Mouse (Mus musculus) MEL (cell line): ENCODE data around the gene Ikzf1.

Experiments
- CTCF ChIP-seq, 3 experiments: IDR thresholded peaks in 2 of 3; conservative IDR thresholded peaks in 1 of 3; 2 replicates each; pipeline ENCODE4 v1.5.1; 2011 to 2012; ENCODE audit warnings: low read length in 3 of 3, low read depth in 2 of 3, mild to moderate bottlenecking in 2 of 3, improper control_type of control experiment in 1 of 3, inconsistent platforms in 1 of 3, mixed read lengths in 1 of 3, moderate library complexity in 1 of 3; ENCODE audit not compliant: control insufficient read depth in 1 of 3, insufficient read depth in 1 of 3, poor library complexity in 1 of 3, severe bottlenecking in 1 of 3
- ELF1 ChIP-seq: IDR thresholded peaks from 2 replicates; pipeline ENCODE4 v1.6.1; 2014; ENCODE audit warnings: low read depth, mild to moderate bottlenecking, inconsistent platforms, low read length, improper control_type of control experiment, moderate library complexity
- ETS1 ChIP-seq: IDR thresholded peaks from 2 replicates; pipeline ENCODE4 v1.6.1; 2012; ENCODE audit warnings: low read depth, mild to moderate bottlenecking, inconsistent platforms, low read length, improper control_type of control experiment, moderate library complexity
- GATA1 ChIP-seq: IDR thresholded peaks from 2 replicates; pipeline ENCODE4 v1.6.1; 2011; ENCODE audit warnings: low read depth, low read length, improper control_type of control experiment
- POLR2A ChIP-seq, 2 experiments: IDR thresholded peaks; 2 replicates each; pipeline ENCODE4 v1.6.1; 2011 to 2012; ENCODE audit warnings: low read length in 2 of 2, mild to moderate bottlenecking in 2 of 2, control low read depth in 1 of 2, improper control_type of control experiment in 1 of 2, low read depth in 1 of 2, moderate library complexity in 1 of 2; ENCODE audit not compliant: control insufficient read depth in 1 of 2, insufficient read depth in 1 of 2, poor library complexity in 1 of 2
- RAD21 ChIP-seq: IDR thresholded peaks from 2 replicates; pipeline ENCODE4 v1.6.1; 2011; ENCODE audit warnings: mild to moderate bottlenecking, low read depth, low read length, improper control_type of control experiment
- TAL1 ChIP-seq: IDR thresholded peaks from 2 replicates; pipeline ENCODE4 v1.6.1; 2012; ENCODE audit warnings: mild to moderate bottlenecking, inconsistent platforms, low read length, moderate library complexity, mixed read lengths
- USF1 ChIP-seq: IDR thresholded peaks from 2 replicates; pipeline ENCODE4 v1.6.1; 2014; ENCODE audit warnings: low read depth, mild to moderate bottlenecking, inconsistent platforms, low read length, improper control_type of control experiment, moderate library complexity
- ZMIZ1 ChIP-seq: IDR thresholded peaks from 2 replicates; pipeline ENCODE4 v1.6.1; 2012; ENCODE audit warnings: low read depth, mild to moderate bottlenecking, inconsistent platforms, low read length, improper control_type of control experiment, moderate library complexity

GRCm38 (mm10) chr11:11821387-11821975, 136.7 kb downstream of the Ikzf1 start:
- TF ChIP-seq USF1 = no peak
- no peak for TF ChIP-seq ETS1
- no peak for TF ChIP-seq CTCF (IDR thresholded peaks at IDR 0.05 in 2 of 3, conservative IDR thresholded peaks at IDR 0.05 in 1 of 3; ENCODE audit: control insufficient read depth in 1 of 3, insufficient read depth in 1 of 3, low read depth in 2 of 3, low read length in 3 of 3, poor library complexity in 1 of 3, severe bottlenecking in 1 of 3)
- TF ChIP-seq POLR2A (IDR thresholded peaks at IDR 0.05; ENCODE audit: control insufficient read depth in 1 of 2, insufficient read depth in 1 of 2, low read depth in 1 of 2, low read length in 2 of 2, poor library complexity in 1 of 2) = no peak
- TF ChIP-seq GATA1 = no peak
- no peak for TF ChIP-seq RAD21
- TF ChIP-seq ZMIZ1 = no peak
- no peak for TF ChIP-seq ELF1
- TF ChIP-seq TAL1 = no peak
